Mouse (Mus musculus) hindbrain, postnatal 0 days (tissue): ENCODE results near the gene Vwa3b. TPM values are rescaled to one million over a fixed set of nuclear protein-coding genes. Genes with fewer than 3 reads are reported as not detected.

Source experiments
- ATAC-seq: fragments of 200-750 bp; cut with Nextera tagmentation; 2 replicates; pipeline ENCODE4 v1.8.0; 2017; ENCODE audit warnings: mild to moderate bottlenecking, moderate TSS enrichment, moderate library complexity
- DNase-seq: peaks from one replicate; pipeline ENCODE4 v3.0.0-alpha.2; 2015; ENCODE audit warnings: low spot score
- H3K27ac ChIP-seq: fragments of 300-500 bp; sonication (generic); 2 replicates; pipeline ENCODE4 v1.5.1; 2014; ENCODE audit warnings: mild to moderate bottlenecking
- H3K27me3 ChIP-seq: fragments of 300-500 bp; sonication (generic); 2 replicates; pipeline ENCODE4 v1.6.1; 2014; ENCODE audit warnings: low read length, mixed read lengths; ENCODE audit not compliant: insufficient read depth
- H3K36me3 ChIP-seq: fragments of 300-500 bp; sonication (generic); 2 replicates; pipeline ENCODE4 v1.6.1; 2014; ENCODE audit warnings: low read length, mixed read lengths; ENCODE audit not compliant: insufficient read depth
- H3K4me1 ChIP-seq: fragments of 300-500 bp; sonication (generic); 2 replicates; pipeline ENCODE4 v1.6.1; 2014; ENCODE audit warnings: antibody characterized with exemption, low read length, mixed read lengths; ENCODE audit not compliant: insufficient read depth
- H3K4me2 ChIP-seq: fragments of 300-500 bp; sonication (generic); 2 replicates; pipeline ENCODE4 v1.6.1; 2014; ENCODE audit warnings: low read depth, mild to moderate bottlenecking, low read length, moderate library complexity, mixed read lengths
- H3K4me3 ChIP-seq: fragments of 300-500 bp; sonication (generic); 2 replicates; pipeline ENCODE4 v1.5.1; 2014; ENCODE audit warnings: low read length
- H3K9ac ChIP-seq: fragments of 300-500 bp; sonication (generic); replicated peaks from 2 replicates; pipeline ENCODE4 v1.6.1; 2014; ENCODE audit warnings: mild to moderate bottlenecking, low read length, moderate library complexity, mixed read lengths
- H3K9me3 ChIP-seq: fragments of 300-500 bp; sonication (generic); 2 replicates; pipeline ENCODE4 v1.6.1; 2016; ENCODE audit warnings: low read length, mixed read lengths
- CTCF ChIP-seq: IDR thresholded peaks from 2 replicates; pipeline ENCODE4 v1.5.1; 2016; ENCODE audit warnings: antibody characterized with exemption, control low read depth, low read depth
- WGBS: fragments of 180-500 bp; shearing (Covaris S2); extraction: QIAGEN DNeasy Blood & Tissue Kit; methylation state at CpG from one replicate; pipeline ENCODE4 v1.1.7; 2014; 5-methylcytosine and 5-hydroxymethylcytosine counted together
- polyA plus RNA-seq: library from polyadenylated mRNA; unstranded; fragments of >200 nt; fragmentation: Nextera tagmentation; extraction: Ambion mirVana; gene quantifications from 2 replicates; pipeline ENCODE4 v1.2.1, GENCODE M21; 2015
- total RNA-seq: library from RNA; depleted of rRNA; stranded (reverse); fragments of >200 nt; gene quantifications from 2 replicates; pipeline ENCODE4 v1.2.3, GENCODE M21; 2014

Gene Vwa3b
- total and polyA plus RNA-seq, 2 experiments from 2014 or later, result 1.5 to 2.9 TPM

DNA sequence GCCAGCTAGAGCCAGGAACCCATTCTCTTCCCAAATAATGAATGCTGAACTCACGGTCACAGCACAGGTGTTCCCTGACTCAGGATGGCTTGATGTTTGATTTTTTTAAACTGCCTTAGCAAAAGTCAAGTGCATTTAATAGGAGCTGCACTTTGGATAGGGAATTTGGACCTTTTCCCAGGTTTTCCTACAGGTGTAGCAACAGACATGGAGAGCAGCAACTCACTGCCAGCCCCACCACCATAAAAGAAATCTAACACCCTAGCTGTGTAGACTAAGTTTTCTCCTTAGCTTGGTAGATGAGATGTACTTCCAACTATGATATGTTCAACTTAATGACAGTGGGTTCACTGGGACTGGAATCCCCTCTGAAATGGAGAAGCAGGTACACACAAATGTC, 1.0 kb upstream of the Vwa3b start:
- Histone ChIP-seq H3K9me3 (no peaks in the 10 kb centered on the region), H3K27ac (no peak overlapping the region), H3K4me1 (0 out of 2 replicates have a peak, but pooled peaks cover 4% of the 10 kb centered on the region), H3K4me2 (no peak overlapping the region), H3K27me3 (no peaks in the 10 kb centered on the region), H3K9ac (no peak overlapping the region), H3K4me3 (no peak overlapping the region), H3K36me3 (no peaks in the 10 kb centered on the region)
- no peak for TF ChIP-seq CTCF
- ATAC-seq (no peak), DNase-seq (no peak)
- WGBS, result 82% methylated on average over 1 of the region's 1 CpGs

GRCm38 (mm10) chr1:37026866-37027265, 470 bp downstream of the Vwa3b start:
- 75% methylated on average over 6 of the region's 6 CpGs for WGBS
- no peak for DNase-seq

DNA sequence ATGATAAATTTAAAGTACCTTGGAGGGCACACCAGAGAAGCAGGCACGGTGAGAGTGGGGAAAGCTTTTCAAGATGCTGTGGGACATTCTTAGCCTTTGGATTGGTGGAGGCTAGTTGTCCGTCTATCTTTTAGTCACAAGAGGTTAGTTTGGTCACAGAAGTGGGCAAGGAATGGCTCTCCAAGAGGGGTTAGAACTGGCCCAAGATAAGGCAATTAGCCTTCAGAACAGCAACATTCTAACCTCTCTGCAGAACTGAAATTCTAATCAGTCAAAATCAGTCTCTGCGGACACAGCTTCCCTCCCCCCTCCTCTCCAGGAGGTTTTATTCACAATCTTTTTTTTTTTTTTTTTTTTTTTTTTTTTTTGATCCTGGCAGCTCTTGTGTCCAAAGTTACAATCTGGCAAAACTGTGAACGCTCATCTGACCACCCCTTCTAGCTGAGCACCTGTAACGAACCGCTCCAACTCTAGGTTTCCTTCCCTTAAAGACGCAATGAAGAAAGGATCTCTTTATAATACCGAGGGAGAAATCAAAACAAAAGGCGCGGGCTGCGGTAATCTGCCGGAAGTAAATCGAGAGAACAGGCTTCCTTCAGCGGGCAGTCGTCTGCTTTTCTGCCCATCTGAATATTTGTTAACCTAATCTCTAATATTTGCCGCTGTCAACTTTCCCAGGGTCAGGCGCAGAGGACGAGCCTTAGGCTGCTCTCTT, 2.2 kb downstream of the Vwa3b start:
- DNase-seq, result no peak
- no peak for TF ChIP-seq CTCF
- H3K4me1 ChIP-seq, result 0 out of 2 replicates have a peak, but pooled peaks cover 4% of the 10 kb centered on the region
- H3K36me3 ChIP-seq, result no peaks in the 10 kb centered on the region
- peak overlapping the region; percentile 73 for H3K4me2 ChIP-seq
- H3K9me3 ChIP-seq, result no peaks in the 10 kb centered on the region
- no peak overlapping the region for H3K27ac ChIP-seq
- H3K27me3 ChIP-seq, result no peaks in the 10 kb centered on the region
- no peak for ATAC-seq
- peak overlapping the region; percentile 48 for H3K4me3 ChIP-seq
- peak overlapping the region; percentile 46 for H3K9ac ChIP-seq
- WGBS, result 4% methylated on average over 18 of the region's 18 CpGs

More at GRCm38 (mm10) chr1:37026866-37027265, 470 bp downstream of the Vwa3b start:
- H3K27ac ChIP-seq, result no peak overlapping the region
- H3K4me2 ChIP-seq, result no peak overlapping the region
- 0 out of 2 replicates have a peak, but pooled peaks cover 4% of the 10 kb centered on the region for H3K4me1 ChIP-seq
- no peak overlapping the region for H3K4me3 ChIP-seq
- H3K9me3 ChIP-seq, result no peaks in the 10 kb centered on the region
- no peaks in the 10 kb centered on the region for H3K27me3 ChIP-seq
- no peaks in the 10 kb centered on the region for H3K36me3 ChIP-seq
- no peak for TF ChIP-seq CTCF
- H3K9ac ChIP-seq, result no peak overlapping the region
- ATAC-seq, result no peak

DNA sequence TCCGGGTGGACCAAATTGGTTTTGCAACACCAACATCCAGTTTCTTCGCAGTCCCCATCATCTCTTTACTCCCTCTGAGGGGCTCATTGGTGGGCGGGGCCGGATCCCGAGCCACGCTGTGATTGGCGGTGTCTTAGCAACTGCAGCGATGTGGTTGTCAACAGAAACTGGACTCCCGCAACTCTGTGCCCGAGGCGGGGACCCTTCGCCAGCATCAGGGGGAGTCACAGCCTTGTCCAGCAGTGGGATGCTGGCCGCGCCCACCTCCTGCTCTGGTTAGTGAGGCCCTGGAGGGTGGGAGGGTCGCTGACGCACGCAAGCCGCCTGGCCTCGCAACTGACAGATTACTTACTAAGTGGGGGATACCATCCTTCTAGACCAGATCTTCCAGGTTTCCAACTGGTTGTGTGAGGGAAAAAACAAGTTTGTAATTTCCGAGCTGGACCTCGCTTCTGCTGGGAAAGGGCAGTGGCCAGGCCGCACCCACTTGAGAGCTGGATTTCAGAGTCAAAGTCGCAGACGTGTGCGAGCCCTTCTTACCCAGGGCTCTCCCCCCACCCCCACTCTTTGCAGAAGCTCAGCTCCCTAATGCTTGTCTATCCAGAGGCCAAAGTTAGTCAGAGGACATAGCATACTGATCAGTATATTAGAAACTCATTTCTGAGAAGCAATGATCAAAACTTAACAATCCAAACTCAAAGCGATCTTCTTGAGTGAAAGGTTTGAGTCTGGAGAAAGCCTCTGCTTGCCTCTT, 2.9 kb downstream of the Vwa3b start:
- Histone ChIP-seq H3K9me3 (no peaks in the 10 kb centered on the region), H3K4me3 (peak overlapping the region; percentile 48), H3K27ac (no peak overlapping the region), H3K27me3 (no peaks in the 10 kb centered on the region), H3K4me2 (peak overlapping the region; percentile 73), H3K36me3 (no peaks in the 10 kb centered on the region), H3K4me1 (0 out of 2 replicates have a peak, but pooled peaks cover 4% of the 10 kb centered on the region), H3K9ac (peak overlapping the region; percentile 46)
- 3% methylated on average over 26 of the region's 26 CpGs for WGBS
- peak; percentile 97 for ATAC-seq
- peak; percentile 90 for DNase-seq
- TF ChIP-seq CTCF, result no peak

DNA sequence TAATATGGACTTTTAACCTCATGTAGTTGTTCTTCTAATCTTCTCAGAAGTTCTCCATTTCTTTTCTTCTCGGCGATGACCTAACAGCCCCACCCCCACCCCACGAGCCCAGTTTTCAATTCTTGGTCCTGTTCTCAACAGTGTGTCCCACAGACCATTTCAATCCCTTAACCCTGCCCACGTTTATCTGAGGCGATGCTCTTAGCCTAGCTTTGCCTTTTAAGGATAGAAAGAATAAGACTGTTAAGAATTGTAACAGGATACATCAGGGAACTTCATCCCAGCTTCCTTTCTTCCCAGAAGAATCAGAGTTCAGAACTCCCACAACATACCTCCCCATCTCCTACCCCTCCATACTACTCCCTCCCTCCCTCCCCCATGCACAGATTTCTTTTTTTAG, 3.5 kb downstream of the Vwa3b start:
- H3K4me2 ChIP-seq, result peak overlapping the region; percentile 73
- H3K4me3 ChIP-seq, result peak overlapping the region; percentile 48; the same call in 1 of the 2 replicates
- 52% methylated on average over 5 of the region's 5 CpGs for WGBS
- TF ChIP-seq CTCF, result no peak
- ATAC-seq (no peak), DNase-seq (no peak)
- H3K36me3 ChIP-seq, result no peaks in the 10 kb centered on the region
- no peaks in the 10 kb centered on the region for H3K9me3 ChIP-seq
- 0 out of 2 replicates have a peak, but pooled peaks cover 4% of the 10 kb centered on the region for H3K4me1 ChIP-seq
- H3K27me3 ChIP-seq, result no peaks in the 10 kb centered on the region
- no peak overlapping the region for H3K27ac ChIP-seq
- no peak overlapping the region for H3K9ac ChIP-seq

- 82% methylated on average over 2 of the region's 2 CpGs for WGBS
- no peak overlapping the region for H3K9ac ChIP-seq
- H3K27me3 ChIP-seq, result no peaks in the 10 kb centered on the region
- H3K27ac ChIP-seq, result no peak overlapping the region
- no peak overlapping the region for H3K4me3 ChIP-seq
- ATAC-seq (no peak), DNase-seq (no peak)
- no peaks in the 10 kb centered on the region for H3K36me3 ChIP-seq
- no peak overlapping the region for H3K4me2 ChIP-seq
- 0 out of 2 replicates have a peak, but pooled peaks cover 4% of the 10 kb centered on the region for H3K4me1 ChIP-seq
- TF ChIP-seq CTCF, result no peak
- H3K9me3 ChIP-seq, result no peaks in the 10 kb centered on the region
Observed at GRCm38 (mm10) chr1:37030693-37031092, 4.3 kb downstream of the Vwa3b start.

DNA sequence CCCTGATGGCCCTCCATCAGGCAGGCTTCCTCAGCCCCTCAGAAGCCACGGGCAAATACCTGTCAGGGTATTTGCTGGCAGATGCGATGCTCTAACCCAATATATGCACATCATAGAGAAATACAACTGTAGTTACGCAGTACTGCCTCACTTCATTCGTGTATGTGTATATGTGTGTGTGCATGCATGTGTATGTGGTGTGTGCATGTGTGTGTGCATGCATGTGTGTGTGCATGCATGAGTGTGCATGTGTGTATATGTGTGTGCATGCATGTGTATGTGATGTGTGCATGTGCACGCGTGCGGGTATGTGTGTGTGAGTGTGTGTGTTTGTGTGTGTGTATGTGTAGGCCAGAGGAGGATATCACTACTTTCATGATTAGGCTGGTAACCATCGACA, 9.5 kb downstream of the Vwa3b start:
- Histone ChIP-seq H3K4me3 (no peak overlapping the region), H3K36me3 (no peaks in the 10 kb centered on the region), H3K27me3 (no peaks in the 10 kb centered on the region), H3K9me3 (no peaks in the 10 kb centered on the region), H3K4me2 (no peak overlapping the region), H3K9ac (no peak overlapping the region), H3K4me1 (no peaks in the 10 kb centered on the region), H3K27ac (no peak overlapping the region)
- 92% methylated on average over 8 of the region's 8 CpGs for WGBS
- DNase-seq (no peak), ATAC-seq (no peak)
- no peak for TF ChIP-seq CTCF
